In the genomic region with DNA sequence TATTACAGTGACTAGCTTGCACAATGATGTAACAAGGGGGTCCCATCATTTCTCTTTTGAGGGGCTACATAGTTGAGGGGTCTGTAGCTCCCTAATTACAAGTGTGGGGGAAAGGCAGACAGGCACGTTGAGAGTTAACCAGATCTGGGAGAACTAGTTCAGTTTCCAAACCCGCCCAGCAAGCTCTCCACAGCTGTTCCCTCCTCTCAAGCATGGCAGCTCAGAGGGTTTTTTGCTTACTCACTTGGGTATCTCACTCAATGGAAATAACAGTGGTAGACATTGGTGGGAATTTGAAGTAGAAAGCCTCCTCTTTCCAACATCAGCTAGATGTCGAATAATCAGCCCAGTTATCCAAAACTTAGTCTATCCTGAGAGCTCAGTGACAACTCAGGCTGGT, we compare ENCODE assay signal across 21 mouse cellular contexts. TPM values are rescaled to one million over a fixed set of nuclear protein-coding genes. Genes with fewer than 3 reads are reported as not detected.
DNase-seq lines count a peak whose midpoint lies in the region; ATAC-seq and TF ChIP-seq lines count a peak whose summit lies in the region.
"Had no signal": no experiment of that assay in that cellular context is flagged by ENCODE, and none has a peak within 500 bp of the region (broad histone marks: within the 10 kb centered on the region; RNA-seq: fewer than 3 reads in every experiment).

No protein-coding gene starts in this region.

- H3K79me2 ChIP-seq in C2C12 (ENCODE audit: control insufficient read depth, insufficient read depth) (no peaks in the 10 kb centered on the region), myocyte (ENCODE audit: control insufficient read depth, insufficient read depth) (no peaks in the 10 kb centered on the region)

- H3K9me3 ChIP-seq in embryonic facial prominence, embryonic 14.5 days (ENCODE audit: control insufficient read depth, low read length) = peaks cover 5% of the 10 kb centered on the region; the same call in 1 of the 2 replicates
- no peaks in the 10 kb centered on the region; the same call in 1 of the 2 replicates for H3K9me3 ChIP-seq in embryonic facial prominence, embryonic 10.5 days
- H3K9me3 ChIP-seq: forebrain, embryonic 15.5 days; G1E had no signal

- H3K9ac ChIP-seq in embryonic facial prominence, embryonic 14.5 days (ENCODE audit: low read depth, low read length) = no peak overlapping the region
- H3K9ac ChIP-seq: embryonic facial prominence, embryonic 13.5 days; forebrain, embryonic 13.5 days; forebrain, embryonic 15.5 days; forebrain, postnatal 0 days had no signal

- TF ChIP-seq POLR2A in myocyte (IDR thresholded peaks at IDR 0.05; ENCODE audit: insufficient read length, low read depth) = no peak

- H3K27ac ChIP-seq in embryonic facial prominence, embryonic 14.5 days (replicated peaks; ENCODE audit: low read depth, low read length) = no peak overlapping the region
- H3K27ac ChIP-seq in embryonic facial prominence, embryonic 10.5 days (replicated peaks) = no peak overlapping the region
- H3K27ac ChIP-seq: embryonic facial prominence, embryonic 13.5 days; forebrain, embryonic 13.5 days; forebrain, embryonic 15.5 days had no signal

- H3ac ChIP-seq in C2C12 (ENCODE audit: control insufficient read depth, insufficient read length, low read depth) = no peak overlapping the region
- no peak overlapping the region for H3ac ChIP-seq in myocyte (ENCODE audit: control insufficient read depth, insufficient read length)

- TF ChIP-seq CTCF in C2C12 (IDR thresholded peaks at IDR 0.05; ENCODE audit: control insufficient read depth, insufficient read depth, insufficient read length) = no peak

- 66% methylated on average over 3 of the region's 3 CpGs for WGBS in embryonic facial prominence, embryonic 14.5 days
- WGBS in embryonic facial prominence, embryonic 10.5 days = 85% methylated on average over 3 of the region's 3 CpGs

- H3K4me2 ChIP-seq in embryonic facial prominence, embryonic 14.5 days (ENCODE audit: low read depth, low read length) = no peak overlapping the region
- peak overlapping the region; percentile 37 for H3K4me2 ChIP-seq in myocyte (ENCODE audit: low read depth)
- H3K4me2 ChIP-seq: embryonic facial prominence, embryonic 13.5 days; forebrain, embryonic 13.5 days; forebrain, embryonic 15.5 days had no signal

- no peaks in the 10 kb centered on the region for H3K27me3 ChIP-seq in embryonic facial prominence, embryonic 14.5 days (replicated peaks; ENCODE audit: control insufficient read depth, insufficient read depth, low read length)
- H3K27me3 ChIP-seq in embryonic facial prominence, embryonic 10.5 days (replicated peaks; ENCODE audit: low read depth, poor library complexity, severe bottlenecking) = no peaks in the 10 kb centered on the region
- no peaks in the 10 kb centered on the region for H3K27me3 ChIP-seq in C2C12 (ENCODE audit: control insufficient read depth, insufficient read depth, insufficient read length)
- no peaks in the 10 kb centered on the region for H3K27me3 ChIP-seq in myocyte (ENCODE audit: control insufficient read depth, insufficient read depth, insufficient read length)
- H3K27me3 ChIP-seq: embryonic facial prominence, embryonic 13.5 days; forebrain, embryonic 13.5 days; forebrain, embryonic 15.5 days; Patski had no signal

- intact Hi-C loops in gastrocnemius, postnatal 36 days (cut with DNase I) = no loop called here

- no peaks in the 10 kb centered on the region for H3K36me3 ChIP-seq in embryonic facial prominence, embryonic 14.5 days (ENCODE audit: control insufficient read depth, insufficient read depth, low read length)
- no peaks in the 10 kb centered on the region for H3K36me3 ChIP-seq in embryonic facial prominence, embryonic 10.5 days (replicated peaks)
- H3K36me3 ChIP-seq in C2C12 (ENCODE audit: control insufficient read depth, insufficient read depth) = no peaks in the 10 kb centered on the region
- H3K36me3 ChIP-seq in myocyte (ENCODE audit: control insufficient read depth, insufficient read depth) = no peaks in the 10 kb centered on the region
- H3K36me3 ChIP-seq: embryonic facial prominence, embryonic 13.5 days; forebrain, embryonic 15.5 days had no signal

- no peak for ATAC-seq in embryonic facial prominence, embryonic 14.5 days (ENCODE audit: low read depth)
- ATAC-seq: activated CD4-positive, CD25-positive, alpha-beta regulatory T cell, adult 4 months; forebrain, embryonic 13.5 days; forebrain, embryonic 15.5 days; forebrain, postnatal 0 days; Patski had no signal

- H3K4me3 ChIP-seq in embryonic facial prominence, embryonic 14.5 days (ENCODE audit: low read depth, low read length) = no peak overlapping the region
- no peak overlapping the region for H3K4me3 ChIP-seq in embryonic facial prominence, embryonic 10.5 days
- H3K4me3 ChIP-seq in C2C12 (ENCODE audit: insufficient read depth, poor library complexity, severe bottlenecking) (no peak overlapping the region), myocyte (no peak overlapping the region)
- H3K4me3 ChIP-seq: embryonic facial prominence, embryonic 13.5 days; forebrain, embryonic 13.5 days; forebrain, embryonic 15.5 days had no signal

- DNase-seq in embryonic facial prominence, embryonic 14.5 days (ENCODE audit: low spot score) = peak; percentile 10
- DNase-seq in embryonic facial prominence, embryonic 10.5 days (ENCODE audit: low spot score) = no peak
- no peak for DNase-seq in gastrocnemius, postnatal 36 days
- DNase-seq: adrenal gland, adult 8-10 months; adrenal gland, postnatal 14 days; adrenal gland, postnatal 36 days; B cell, adult 2 months; cerebellum, adult 11-12 months; cerebellum, adult 2 months; cerebellum, adult 9-10 months; cerebellum, postnatal 10 days; cerebellum, postnatal 25 days; forebrain, postnatal 0 days had no signal

- H3K4me1 ChIP-seq in embryonic facial prominence, embryonic 14.5 days (ENCODE audit: control insufficient read depth, insufficient read depth, low read length) = peaks cover 24% of the 10 kb centered on the region
- H3K4me1 ChIP-seq in embryonic facial prominence, embryonic 10.5 days = peaks cover 34% of the 10 kb centered on the region

- no peaks in the 10 kb centered on the region for H3K79me3 ChIP-seq in C2C12 (ENCODE audit: low read depth)

TF ChIP-seq in C2C12, 6 proteins besides CTCF, POLR2A, EP300 and RAD21:
- TF ChIP-seq USF1 (IDR thresholded peaks at IDR 0.05; ENCODE audit: low read depth) (no peak), MYOD1 (IDR thresholded peaks at IDR 0.05; ENCODE audit: control insufficient read depth, insufficient read length, low read depth) (peak; percentile 48)

TF ChIP-seq in myocyte, 11 proteins besides CTCF, POLR2A, EP300 and RAD21:
- TF ChIP-seq TCF3 (IDR thresholded peaks at IDR 0.05; ENCODE audit: insufficient read length, low read depth) = no peak
- peak; percentile 75 to 82 (median 80) for TF ChIP-seq MYOD1 (IDR thresholded peaks at IDR 0.05; ENCODE audit: control insufficient read depth in 1 of 3, insufficient read length in 2 of 3, low read depth in 2 of 3)
- no peak for TF ChIP-seq POLR2AphosphoS2 (IDR thresholded peaks at IDR 0.05; ENCODE audit: insufficient read length, low read depth)
- no peak for TF ChIP-seq USF1 (IDR thresholded peaks at IDR 0.05; ENCODE audit: low read depth)
- peak in 2 of 3 experiments; percentile 52 to 54 for TF ChIP-seq MYOG (IDR thresholded peaks at IDR 0.05; ENCODE audit: control insufficient read depth in 1 of 3, insufficient read depth in 1 of 3, insufficient read length in 2 of 3, low read depth in 2 of 3)
- no peak for TF ChIP-seq SRF (IDR thresholded peaks at IDR 0.05; ENCODE audit: control insufficient read depth, insufficient read length, low read depth)
- no peak for TF ChIP-seq MAX (IDR thresholded peaks at IDR 0.05; ENCODE audit: low read depth)
- no peak for TF ChIP-seq REST (IDR thresholded peaks at IDR 0.05; ENCODE audit: insufficient read depth, insufficient read length)
- no peak for TF ChIP-seq E2F4 (IDR thresholded peaks at IDR 0.05; ENCODE audit: insufficient read depth)
- TF ChIP-seq TCF12 (IDR thresholded peaks at IDR 0.05; ENCODE audit: insufficient read depth, poor library complexity, severe bottlenecking) = peak; percentile 24
- no peak for TF ChIP-seq CEBPB (IDR thresholded peaks at IDR 0.05; ENCODE audit: insufficient read depth, poor library complexity, severe bottlenecking)
TF ChIP-seq in myocyte: peak in this region for 3.

RNA-seq across cellular contexts. Expression of a gene that starts 35.9 kb away (rescaled TPM):
- polyA plus RNA-seq in embryonic facial prominence, embryonic 14.5 days (2014; fragmentation: Nextera tagmentation; extraction: Ambion mirVana) = 230 and 234 TPM in 2 replicates
- polyA plus RNA-seq in embryonic facial prominence, embryonic 10.5 days (2016; fragmentation: Nextera tagmentation; extraction: Ambion mirVana) = 138 and 143 TPM in 2 replicates
- 53.2 TPM for polyA plus RNA-seq in C2C12 (2012; fragmentation: generic; extraction: Trizol)
- polyA plus RNA-seq in myocyte (2012; fragmentation: generic; extraction: Trizol) = 203 TPM
- total RNA-seq in gastrocnemius, postnatal 36 days (2021) = 100 to 1,000 TPM; 122 to 130 TPM
